Mouse (Mus musculus) heart, postnatal 0 days (tissue): ENCODE data around the gene Ppil1. TPM values are rescaled to one million over a fixed set of nuclear protein-coding genes. Genes with fewer than 3 reads are reported as not detected.
A peak's percentile ranks its signal among the peaks of the same experiment; 100 is the strongest.

Experiments
- ATAC-seq: fragments of 200-750 bp; cut with Nextera tagmentation; 2 replicates; pipeline ENCODE4 v1.8.0; 2017; ENCODE audit warnings: low read depth, moderate number of reproducible peaks, moderate library complexity; ENCODE audit not compliant: insufficient read depth
- DNase-seq: peaks from one replicate; pipeline ENCODE4 v3.0.0-alpha.2; 2016; ENCODE audit warnings: low spot score
- H3K27ac ChIP-seq: fragments of 300-500 bp; sonication (generic); 2 replicates; pipeline ENCODE4 v1.5.1; 2014; ENCODE audit warnings: low read depth, mild to moderate bottlenecking
- H3K27me3 ChIP-seq: fragments of 300-500 bp; sonication (generic); 2 replicates; pipeline ENCODE4 v1.6.1; 2014; ENCODE audit warnings: low read length, mixed read lengths; ENCODE audit not compliant: control insufficient read depth, insufficient read depth
- H3K36me3 ChIP-seq: fragments of 300-500 bp; sonication (generic); replicated peaks from 2 replicates; pipeline ENCODE4 v1.6.1; 2014; ENCODE audit warnings: low read length, mixed read lengths; ENCODE audit not compliant: control insufficient read depth, insufficient read depth
- H3K4me1 ChIP-seq: fragments of 300-500 bp; sonication (generic); 2 replicates; pipeline ENCODE4 v1.6.1; 2014; ENCODE audit warnings: antibody characterized with exemption; ENCODE audit not compliant: control insufficient read depth, insufficient read depth
- H3K4me2 ChIP-seq: fragments of 300-500 bp; sonication (generic); 2 replicates; pipeline ENCODE4 v1.6.1; 2014; ENCODE audit warnings: low read depth, mild to moderate bottlenecking, low read length, moderate library complexity
- H3K4me3 ChIP-seq: fragments of 300-500 bp; sonication (generic); 2 replicates; pipeline ENCODE4 v1.5.1; 2014; ENCODE audit warnings: low read depth, low read length
- H3K9ac ChIP-seq: fragments of 300-500 bp; sonication (generic); replicated peaks from 2 replicates; pipeline ENCODE4 v1.6.1; 2014; ENCODE audit warnings: low read depth, low read length, mixed read lengths
- H3K9me3 ChIP-seq: fragments of 300-500 bp; sonication (generic); replicated peaks from 2 replicates; pipeline ENCODE4 v1.6.1; 2016; ENCODE audit warnings: low read length; ENCODE audit not compliant: control insufficient read depth
- CTCF ChIP-seq: IDR thresholded peaks from 2 replicates; pipeline ENCODE4 v1.5.1; 2016; ENCODE audit warnings: antibody characterized with exemption, control low read depth, low read depth
- EP300 ChIP-seq: IDR thresholded peaks from 2 replicates; pipeline ENCODE4 v1.6.1; 2016; ENCODE audit warnings: antibody characterized with exemption, low read depth
- WGBS: fragments of 180-500 bp; shearing (Covaris S2); extraction: QIAGEN DNeasy Blood & Tissue Kit; methylation state at CpG from one replicate; pipeline ENCODE4 v1.1.7; 2014; 5-methylcytosine and 5-hydroxymethylcytosine counted together
- polyA plus RNA-seq: library from polyadenylated mRNA; unstranded; fragments of >200 nt; fragmentation: Nextera tagmentation; extraction: Ambion mirVana; gene quantifications from 2 replicates; pipeline ENCODE4 v1.2.1, GENCODE M21; 2015
- total RNA-seq: library from RNA; depleted of rRNA; stranded (reverse); fragments of >200 nt; gene quantifications from 2 replicates; pipeline ENCODE4 v1.2.3, GENCODE M21; 2014; ENCODE audit warnings: low replicate concordance; rRNA removed

Gene Ppil1
- total and polyA plus RNA-seq, 2 experiments from 2014 or later = 46.3 to 75.5 TPM

GRCm38 (mm10) chr17:29213381-29214192, 50.4 kb downstream of the Ppil1 start:
- no peak overlapping the region for H3K27ac ChIP-seq
- H3K9ac ChIP-seq = no peak overlapping the region
- H3K4me3 ChIP-seq = no peak overlapping the region
- TF ChIP-seq EP300 (no peak), CTCF (no peak)
- no peaks in the 10 kb centered on the region for H3K36me3 ChIP-seq
- H3K4me2 ChIP-seq = no peak overlapping the region
- DNase-seq (no peak), ATAC-seq (no peak)
- peaks cover 4% of the 10 kb centered on the region; the same call in 1 of the 2 replicates for H3K27me3 ChIP-seq
- WGBS = 44% methylated on average over 12 of the region's 12 CpGs
- H3K9me3 ChIP-seq = no peaks in the 10 kb centered on the region
- H3K4me1 ChIP-seq = 0 out of 2 replicates have a peak, but pooled peaks cover 5% of the 10 kb centered on the region

- no peaks in the 10 kb centered on the region for H3K9me3 ChIP-seq
- 0 out of 2 replicates have a peak, but pooled peaks cover 5% of the 10 kb centered on the region for H3K4me1 ChIP-seq
- H3K27me3 ChIP-seq = peaks cover 4% of the 10 kb centered on the region; the same call in 1 of the 2 replicates
- no peak overlapping the region for H3K27ac ChIP-seq
- H3K4me2 ChIP-seq = peak overlapping the region; percentile 12; the same call in 1 of the 2 replicates
- H3K4me3 ChIP-seq = no peak overlapping the region
- TF ChIP-seq CTCF (no peak), EP300 (no peak)
- WGBS = 35% methylated on average over 7 of the region's 7 CpGs
- DNase-seq (peak; percentile 12), ATAC-seq (0 out of 2 replicates have a peak, but pooled peaks have one; percentile 38)
- no peaks in the 10 kb centered on the region for H3K36me3 ChIP-seq
- no peak overlapping the region for H3K9ac ChIP-seq
Observed at GRCm38 (mm10) chr17:29211836-29212235, 52.1 kb downstream of the Ppil1 start.

- WGBS = 97% methylated on average over 3 of the region's 3 CpGs
Observed at GRCm38 (mm10) chr17:29210037-29210436, 53.9 kb downstream of the Ppil1 start.

GRCm38 (mm10) chr17:29206052-29206451, 57.9 kb downstream of the Ppil1 start:
- no peak overlapping the region for H3K4me2 ChIP-seq

More at GRCm38 (mm10) chr17:29210037-29210436, 53.9 kb downstream of the Ppil1 start:
- DNase-seq (no peak), ATAC-seq (no peak)
- Histone ChIP-seq H3K27ac (no peak overlapping the region), H3K4me2 (no peak overlapping the region), H3K27me3 (no peaks in the 10 kb centered on the region; the same call in 1 of the 2 replicates), H3K9me3 (no peaks in the 10 kb centered on the region), H3K4me3 (no peak overlapping the region), H3K4me1 (peaks cover 13% of the 10 kb centered on the region; the same call in 1 of the 2 replicates), H3K36me3 (no peaks in the 10 kb centered on the region), H3K9ac (no peak overlapping the region)
- TF ChIP-seq EP300 (no peak), CTCF (no peak)

GRCm38 (mm10) chr17:29202604-29203003, 61.4 kb downstream of the Ppil1 start:
- WGBS = 84% methylated on average over 6 of the region's 6 CpGs
- TF ChIP-seq CTCF (no peak), EP300 (no peak)
- Histone ChIP-seq H3K9me3 (no peaks in the 10 kb centered on the region), H3K9ac (no peak overlapping the region), H3K36me3 (no peaks in the 10 kb centered on the region), H3K4me2 (no peak overlapping the region), H3K27ac (no peak overlapping the region), H3K27me3 (no peaks in the 10 kb centered on the region), H3K4me1 (peaks cover 9% of the 10 kb centered on the region; the same call in 1 of the 2 replicates), H3K4me3 (no peak overlapping the region)
- DNase-seq = no peak
- no peak for ATAC-seq

More at GRCm38 (mm10) chr17:29206052-29206451, 57.9 kb downstream of the Ppil1 start:
- no peaks in the 10 kb centered on the region for H3K9me3 ChIP-seq
- H3K36me3 ChIP-seq = no peaks in the 10 kb centered on the region
- no peak overlapping the region for H3K27ac ChIP-seq
- H3K27me3 ChIP-seq = no peaks in the 10 kb centered on the region
- ATAC-seq (peak; percentile 36; the same call in 1 of the 2 replicates), DNase-seq (peak; percentile 62)
- WGBS = 29% methylated on average over 7 of the region's 7 CpGs
- no peak overlapping the region for H3K4me3 ChIP-seq
- no peak for TF ChIP-seq CTCF
- TF ChIP-seq EP300 = no peak
- peaks cover 9% of the 10 kb centered on the region; the same call in 1 of the 2 replicates for H3K4me1 ChIP-seq
- no peak overlapping the region for H3K9ac ChIP-seq

Other genes with a start within 250 kb of the Ppil1 start
- 110 and 151 TPM in 2 replicates for gene Srsf3, start 231.6 kb downstream of the Ppil1 start, total RNA-seq
- 202 and 238 TPM in 2 replicates for gene Srsf3, start 231.6 kb downstream of the Ppil1 start, polyA plus RNA-seq
- 16.7 and 42.8 TPM in 2 replicates for gene Cdkn1a, start 173.2 kb downstream of the Ppil1 start, total RNA-seq
- 48.2 and 48.9 TPM in 2 replicates for gene Cdkn1a, start 173.2 kb downstream of the Ppil1 start, polyA plus RNA-seq
- 2.0 TPM in 1 of 2 replicates, not detected in the other for gene Rab44, start 150.0 kb downstream of the Ppil1 start, total RNA-seq
- 0.18 and 0.23 TPM in 2 replicates for gene Rab44, start 150.0 kb downstream of the Ppil1 start, polyA plus RNA-seq
- 3.6 and 9.7 TPM in 2 replicates for gene Cpne5, start 26.0 kb downstream of the Ppil1 start, total RNA-seq
- 8.4 and 9.9 TPM in 2 replicates for gene Cpne5, start 26.0 kb downstream of the Ppil1 start, polyA plus RNA-seq
- 208 and 234 TPM in 2 replicates for gene BC004004, start 4.6 kb upstream of the Ppil1 start, total RNA-seq
- gene BC004004, start 4.6 kb upstream of the Ppil1 start, polyA plus RNA-seq = 140 and 155 TPM in 2 replicates
- 3.6 and 12.4 TPM in 2 replicates for gene Pi16, start 53.5 kb upstream of the Ppil1 start, total RNA-seq
- 4.5 and 4.8 TPM in 2 replicates for gene Pi16, start 53.5 kb upstream of the Ppil1 start, polyA plus RNA-seq
- 357 and 380 TPM in 2 replicates for gene Mtch1, start 83.7 kb upstream of the Ppil1 start, total RNA-seq
- 208 and 209 TPM in 2 replicates for gene Mtch1, start 83.7 kb upstream of the Ppil1 start, polyA plus RNA-seq
- gene Fgd2, start 96.7 kb upstream of the Ppil1 start, total RNA-seq = 1.4 and 6.3 TPM in 2 replicates
- gene Fgd2, start 96.7 kb upstream of the Ppil1 start, polyA plus RNA-seq = 1.6 and 2.3 TPM in 2 replicates
- gene Pim1, start 226.6 kb upstream of the Ppil1 start, total RNA-seq = 58.4 and 81.0 TPM in 2 replicates
- gene Pim1, start 226.6 kb upstream of the Ppil1 start, polyA plus RNA-seq = 28.6 and 29.2 TPM in 2 replicates